Mouse (Mus musculus) ES-Bruce4 (cell line): Measurements from ENCODE around the gene Arhgef10l.

ENCODE experiments used
- CTCF ChIP-seq: IDR thresholded peaks from one replicate; pipeline ENCODE4 v1.8.1; 2011; ENCODE audit warnings: low read depth, low read length
- EP300 ChIP-seq: IDR thresholded peaks from 2 replicates; pipeline ENCODE4 v1.6.1; 2011; ENCODE audit warnings: low read depth, low read length; ENCODE audit not compliant: insufficient read depth
- POLR2A ChIP-seq: IDR thresholded peaks from one replicate; pipeline ENCODE4 v1.8.1; 2011; ENCODE audit warnings: low read length; ENCODE audit not compliant: insufficient read depth

DNA sequence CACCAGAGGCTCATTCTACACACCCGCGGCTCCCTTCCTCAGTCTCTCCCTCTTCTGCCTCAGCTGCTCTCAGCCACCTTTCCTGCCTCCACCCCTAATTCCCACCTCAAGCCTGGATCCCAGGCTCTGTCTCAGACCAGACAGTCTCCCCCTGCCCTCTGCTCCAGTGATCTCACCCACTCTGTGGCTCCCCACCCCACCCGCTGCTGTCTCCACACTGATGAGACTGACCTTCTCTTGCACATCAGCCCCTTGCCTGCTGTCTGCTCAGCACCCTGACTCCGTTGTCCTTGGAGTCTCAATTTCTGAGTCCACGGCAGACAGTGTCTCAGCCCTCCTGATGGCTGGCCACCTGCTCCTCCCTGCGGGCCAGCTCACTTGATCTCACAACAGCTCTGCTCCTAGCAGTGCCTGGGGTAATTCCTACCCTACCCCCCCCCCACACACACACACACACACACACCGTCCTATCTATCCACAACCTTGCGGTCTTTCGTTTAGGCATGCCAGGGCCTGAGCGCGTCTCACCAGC is 37.3 kb downstream of the Arhgef10l start:
- TF ChIP-seq POLR2A (no peak), CTCF (no peak), EP300 (no peak)
